Mouse (Mus musculus) intestine, embryonic 14.5 days (tissue): ENCODE data around the gene Prkcb. TPM values are rescaled to one million over a fixed set of nuclear protein-coding genes. Genes with fewer than 3 reads are reported as not detected.

Experiments
- ATAC-seq: fragments of 200-750 bp; cut with Nextera tagmentation; replicated peaks from 2 replicates; pipeline ENCODE4 v1.8.0; 2017; ENCODE audit warnings: low read depth, moderate number of reproducible peaks, moderate TSS enrichment, moderate library complexity; ENCODE audit not compliant: low FRiP score, low TSS enrichment
- DNase-seq: peaks from one replicate; pipeline ENCODE4 v3.0.0-alpha.2; 2018; ENCODE audit warnings: low spot score
- H3K27ac ChIP-seq: fragments of 300-500 bp; sonication (generic); 2 replicates; pipeline ENCODE4 v1.5.1; 2014; ENCODE audit warnings: low read depth, mild to moderate bottlenecking, control low read depth
- H3K27me3 ChIP-seq: fragments of 300-500 bp; sonication (generic); replicated peaks from 2 replicates; pipeline ENCODE4 v1.6.1; 2014; ENCODE audit warnings: low read length, control low read depth; ENCODE audit not compliant: control insufficient read depth, insufficient read depth
- H3K36me3 ChIP-seq: fragments of 300-500 bp; sonication (generic); 2 replicates; pipeline ENCODE4 v1.6.1; 2014; ENCODE audit warnings: low read length, control low read depth; ENCODE audit not compliant: control insufficient read depth, insufficient read depth
- H3K4me1 ChIP-seq: fragments of 300-500 bp; sonication (generic); replicated peaks from 2 replicates; pipeline ENCODE4 v1.6.1; 2014; ENCODE audit warnings: low read length, control low read depth, mixed read lengths; ENCODE audit not compliant: control insufficient read depth, insufficient read depth
- H3K4me2 ChIP-seq: fragments of 300-500 bp; sonication (generic); 2 replicates; pipeline ENCODE4 v1.6.1; 2014; ENCODE audit warnings: low read length
- H3K4me3 ChIP-seq: fragments of 300-500 bp; sonication (generic); 2 replicates; pipeline ENCODE4 v1.5.1; 2014; ENCODE audit warnings: low read depth, low read length, control low read depth, mixed read lengths
- H3K9ac ChIP-seq: fragments of 300-500 bp; sonication (generic); 2 replicates; pipeline ENCODE4 v1.6.1; 2014; ENCODE audit warnings: mild to moderate bottlenecking, low read length
- H3K9me3 ChIP-seq: fragments of 300-500 bp; sonication (generic); 2 replicates; pipeline ENCODE4 v1.6.1; 2016; ENCODE audit warnings: low read length, control low read depth; ENCODE audit not compliant: control insufficient read depth
- WGBS: fragments of 180-500 bp; shearing (Covaris S2); extraction: QIAGEN DNeasy Blood & Tissue Kit; methylation state at CpG from one replicate; pipeline ENCODE4 v1.1.7; 2014; 5-methylcytosine and 5-hydroxymethylcytosine counted together
- polyA plus RNA-seq: library from polyadenylated mRNA; unstranded; fragments of >200 nt; fragmentation: Nextera tagmentation; extraction: Ambion mirVana; gene quantifications from 2 replicates; pipeline ENCODE4 v1.2.1, GENCODE M21; 2014

The Prkcb gene
- polyA plus RNA-seq, 1 experiment from 2014 or later, result 19.0 TPM

- no peak overlapping the region for H3K9ac ChIP-seq
- H3K4me3 ChIP-seq, result no peak overlapping the region
- H3K36me3 ChIP-seq, result no peaks in the 10 kb centered on the region
- no peaks in the 10 kb centered on the region for H3K9me3 ChIP-seq
- no peaks in the 10 kb centered on the region for H3K4me1 ChIP-seq
- ATAC-seq (no peak), DNase-seq (no peak)
- 45% methylated on average over 7 of the region's 7 CpGs for WGBS
- no peak overlapping the region for H3K4me2 ChIP-seq
- H3K27me3 ChIP-seq, result no peaks in the 10 kb centered on the region
- no peak overlapping the region for H3K27ac ChIP-seq
These were observed 232.5 kb downstream of the Prkcb start for GRCm38 (mm10) chr7:122520850-122521638.

- no peaks in the 10 kb centered on the region for H3K9me3 ChIP-seq
- H3K4me2 ChIP-seq, result no peak overlapping the region
- no peaks in the 10 kb centered on the region for H3K27me3 ChIP-seq
- H3K4me1 ChIP-seq, result no peaks in the 10 kb centered on the region
- ATAC-seq (no peak), DNase-seq (no peak)
- H3K4me3 ChIP-seq, result no peak overlapping the region
- H3K9ac ChIP-seq, result no peak overlapping the region
- H3K27ac ChIP-seq, result no peak overlapping the region
- 95% methylated on average over 11 of the region's 11 CpGs for WGBS
- H3K36me3 ChIP-seq, result no peaks in the 10 kb centered on the region
These were observed 239.7 kb downstream of the Prkcb start for GRCm38 (mm10) chr7:122528201-122528600.

- WGBS, result 90% methylated on average over 5 of the region's 5 CpGs
- no peak for ATAC-seq
These were observed 240.1 kb downstream of the Prkcb start for GRCm38 (mm10) chr7:122528646-122529045.

GRCm38 (mm10) chr7:122533566-122534360, 245.2 kb downstream of the Prkcb start:
- Histone ChIP-seq H3K36me3 (no peaks in the 10 kb centered on the region), H3K4me1 (no peaks in the 10 kb centered on the region), H3K4me2 (no peak overlapping the region), H3K27ac (no peak overlapping the region), H3K9me3 (no peaks in the 10 kb centered on the region), H3K4me3 (no peak overlapping the region), H3K27me3 (no peaks in the 10 kb centered on the region), H3K9ac (no peak overlapping the region)
- 85% methylated on average over 9 of the region's 9 CpGs for WGBS
- ATAC-seq, result no peak
- DNase-seq, result no peak

More at GRCm38 (mm10) chr7:122528646-122529045, 240.1 kb downstream of the Prkcb start:
- Histone ChIP-seq H3K36me3 (no peaks in the 10 kb centered on the region), H3K27ac (no peak overlapping the region), H3K9me3 (no peaks in the 10 kb centered on the region), H3K4me3 (no peak overlapping the region), H3K4me2 (no peak overlapping the region), H3K9ac (no peak overlapping the region), H3K4me1 (no peaks in the 10 kb centered on the region), H3K27me3 (no peaks in the 10 kb centered on the region)
- no peak for DNase-seq

GRCm38 (mm10) chr7:122544616-122545015, 256.1 kb downstream of the Prkcb start:
- DNase-seq, result no peak
- Histone ChIP-seq H3K27ac (no peak overlapping the region), H3K4me3 (no peak overlapping the region), H3K9ac (no peak overlapping the region), H3K4me2 (no peak overlapping the region), H3K27me3 (no peaks in the 10 kb centered on the region), H3K4me1 (no peaks in the 10 kb centered on the region), H3K36me3 (no peaks in the 10 kb centered on the region), H3K9me3 (no peaks in the 10 kb centered on the region)
- 86% methylated on average over 3 of the region's 3 CpGs for WGBS
- no peak for ATAC-seq

- no peaks in the 10 kb centered on the region for H3K36me3 ChIP-seq
- 0 out of 2 replicates have a peak, but pooled peaks cover 3% of the 10 kb centered on the region for H3K4me1 ChIP-seq
- WGBS, result 53% methylated on average over 6 of the region's 6 CpGs
- no peak overlapping the region for H3K4me2 ChIP-seq
- H3K27me3 ChIP-seq, result no peaks in the 10 kb centered on the region
- no peak for ATAC-seq
- no peak overlapping the region for H3K4me3 ChIP-seq
- no peak overlapping the region for H3K9ac ChIP-seq
- no peaks in the 10 kb centered on the region for H3K9me3 ChIP-seq
- no peak for DNase-seq
- no peak overlapping the region for H3K27ac ChIP-seq
These were observed 268.1 kb downstream of the Prkcb start for GRCm38 (mm10) chr7:122556575-122557140.

GRCm38 (mm10) chr7:122558085-122558811, 269.7 kb downstream of the Prkcb start:
- Histone ChIP-seq H3K27ac (no peak overlapping the region), H3K9ac (no peak overlapping the region), H3K36me3 (no peaks in the 10 kb centered on the region), H3K27me3 (no peaks in the 10 kb centered on the region), H3K4me3 (no peak overlapping the region), H3K4me2 (no peak overlapping the region), H3K4me1 (0 out of 2 replicates have a peak, but pooled peaks cover 3% of the 10 kb centered on the region), H3K9me3 (no peaks in the 10 kb centered on the region)
- WGBS, result 54% methylated on average over 7 of the region's 7 CpGs
- DNase-seq, result no peak
- ATAC-seq, result no peak

GRCm38 (mm10) chr7:122558912-122559311, 270.4 kb downstream of the Prkcb start:
- H3K36me3 ChIP-seq, result no peaks in the 10 kb centered on the region
- H3K4me2 ChIP-seq, result no peak overlapping the region
- DNase-seq, result no peak
- no peaks in the 10 kb centered on the region for H3K9me3 ChIP-seq
- 0 out of 2 replicates have a peak, but pooled peaks cover 3% of the 10 kb centered on the region for H3K4me1 ChIP-seq
- no peak overlapping the region for H3K4me3 ChIP-seq
- no peak overlapping the region for H3K9ac ChIP-seq
- ATAC-seq, result no peak
- H3K27me3 ChIP-seq, result no peaks in the 10 kb centered on the region
- WGBS, result 24% methylated on average over 6 of the region's 6 CpGs
- H3K27ac ChIP-seq, result 0 out of 2 replicates have a peak overlapping the region, but pooled peaks have one; percentile 19
